In genomic region chr13:21267541-21267940, GRCm38 (mm10) we compare ENCODE assay signal across 12 mouse cellular contexts. TPM values are rescaled to one million over a fixed set of nuclear protein-coding genes. Genes with fewer than 3 reads are reported as not detected.
DNase-seq lines count a peak whose midpoint lies in the region; ATAC-seq and TF ChIP-seq lines count a peak whose summit lies in the region.
"Had no signal": no experiment of that assay in that cellular context is flagged by ENCODE, and none has a peak within 500 bp of the region (broad histone marks: within the 10 kb centered on the region; RNA-seq: fewer than 3 reads in every experiment).

No protein-coding gene starts in this region.

- no peak for ATAC-seq in hindbrain, embryonic 11.5 days (ENCODE audit: low FRiP score)
- no peak for ATAC-seq in embryonic facial prominence, embryonic 14.5 days (ENCODE audit: low read depth)
- ATAC-seq in limb, embryonic 15.5 days (ENCODE audit: insufficient number of reproducible peaks, low FRiP score, low TSS enrichment, low read depth) = no peak

- H3K27ac ChIP-seq in hindbrain, embryonic 10.5 days = no peak overlapping the region
- H3K27ac ChIP-seq in hindbrain, embryonic 11.5 days (ENCODE audit: low read depth, low read length) = no peak overlapping the region
- H3K27ac ChIP-seq in ES-E14 (ENCODE audit: insufficient read depth, low read depth, low read length, poor library complexity, severe bottlenecking) = no peak overlapping the region; the same call in 1 of the 2 replicates
- no peak overlapping the region for H3K27ac ChIP-seq in embryonic facial prominence, embryonic 14.5 days (replicated peaks; ENCODE audit: low read depth, low read length)
- no peak overlapping the region for H3K27ac ChIP-seq in limb, embryonic 15.5 days
- H3K27ac ChIP-seq in layer of hippocampus, adult 2 months = no peak overlapping the region

- 7% methylated on average over 4 of the region's 4 CpGs for WGBS in hindbrain, embryonic 10.5 days
- WGBS in hindbrain, embryonic 11.5 days = 7% methylated on average over 4 of the region's 4 CpGs
- 15% methylated on average over 4 of the region's 4 CpGs for WGBS in embryonic facial prominence, embryonic 14.5 days
- WGBS in limb, embryonic 15.5 days = 30% methylated on average over 4 of the region's 4 CpGs

- H3K4me2 ChIP-seq in hindbrain, embryonic 11.5 days (replicated peaks; ENCODE audit: low read depth, low read length) = no peak overlapping the region
- H3K4me2 ChIP-seq in embryonic facial prominence, embryonic 14.5 days (ENCODE audit: low read depth, low read length) = 0 out of 2 replicates have a peak overlapping the region, but pooled peaks have one; percentile 13
- peak overlapping the region; percentile 22; the same call in 1 of the 2 replicates for H3K4me2 ChIP-seq in limb, embryonic 15.5 days

- DNase-seq in hindbrain, embryonic 10.5 days (ENCODE audit: low spot score) = no peak
- DNase-seq in hindbrain, embryonic 11.5 days (ENCODE audit: low spot score) = no peak
- no peak for DNase-seq in ES-E14 (ENCODE audit: low read depth, low spot score)
- no peak for DNase-seq in embryonic facial prominence, embryonic 14.5 days (ENCODE audit: low spot score)
- DNase-seq in gastrocnemius, postnatal 4 days (ENCODE audit: low spot score in 2 of 2) = no peak
- no peak for DNase-seq in layer of hippocampus, adult 2 months (ENCODE audit: low spot score in 2 of 2)
- no peak for DNase-seq in urinary bladder, postnatal 14 days (ENCODE audit: low spot score)
- DNase-seq: layer of hippocampus, postnatal 36 days; right cerebral cortex, adult 18-20 months had no signal

- TF ChIP-seq CTCF in layer of hippocampus, adult 2 months (conservative IDR thresholded peaks at IDR 0.05) = no peak

- no peaks in the 10 kb centered on the region for H3K36me3 ChIP-seq in hindbrain, embryonic 10.5 days
- no peaks in the 10 kb centered on the region for H3K36me3 ChIP-seq in hindbrain, embryonic 11.5 days (ENCODE audit: control insufficient read depth, insufficient read depth, low read length)
- H3K36me3 ChIP-seq in ES-E14 (ENCODE audit: control insufficient read depth, insufficient read depth, low read length, poor library complexity, severe bottlenecking) = no peaks in the 10 kb centered on the region
- H3K36me3 ChIP-seq in embryonic facial prominence, embryonic 14.5 days (ENCODE audit: control insufficient read depth, insufficient read depth, low read length) = no peaks in the 10 kb centered on the region
- H3K36me3 ChIP-seq in limb, embryonic 15.5 days = no peaks in the 10 kb centered on the region

- peaks cover 9% of the 10 kb centered on the region for H3K27me3 ChIP-seq in hindbrain, embryonic 10.5 days (ENCODE audit: insufficient read depth, poor library complexity, severe bottlenecking)
- H3K27me3 ChIP-seq in hindbrain, embryonic 11.5 days (ENCODE audit: control insufficient read depth, insufficient read depth, low read length) = no peaks in the 10 kb centered on the region
- no peaks in the 10 kb centered on the region for H3K27me3 ChIP-seq in embryonic facial prominence, embryonic 14.5 days (replicated peaks; ENCODE audit: control insufficient read depth, insufficient read depth, low read length)
- H3K27me3 ChIP-seq in limb, embryonic 15.5 days = 0 out of 2 replicates have a peak, but pooled peaks cover 6% of the 10 kb centered on the region

- H3K4me1 ChIP-seq in hindbrain, embryonic 10.5 days (replicated peaks) = peaks cover 11% of the 10 kb centered on the region; the same call in 1 of the 2 replicates
- H3K4me1 ChIP-seq in hindbrain, embryonic 11.5 days (replicated peaks; ENCODE audit: control insufficient read depth, insufficient read depth, low read length) = no peaks in the 10 kb centered on the region
- peaks cover 0 to 2% of the 10 kb centered on the region in 2 experiments; a peak in 1 of 4 replicates for H3K4me1 ChIP-seq in ES-E14 (ENCODE audit: control insufficient read depth in 2 of 2, insufficient read depth in 2 of 2, low read length in 2 of 2, poor library complexity in 1 of 2)
- H3K4me1 ChIP-seq in embryonic facial prominence, embryonic 14.5 days (ENCODE audit: control insufficient read depth, insufficient read depth, low read length) = no peaks in the 10 kb centered on the region
- no peaks in the 10 kb centered on the region for H3K4me1 ChIP-seq in limb, embryonic 15.5 days

- H3K4me3 ChIP-seq in hindbrain, embryonic 10.5 days = peak overlapping the region; percentile 41
- H3K4me3 ChIP-seq in hindbrain, embryonic 11.5 days (ENCODE audit: low read depth, low read length) = no peak overlapping the region
- peak overlapping the region; percentile 17 to 55 for H3K4me3 ChIP-seq in ES-E14 (ENCODE audit: insufficient read depth in 1 of 2, low read depth in 1 of 2, low read length in 2 of 2, poor library complexity in 1 of 2, severe bottlenecking in 1 of 2)
- no peak overlapping the region for H3K4me3 ChIP-seq in embryonic facial prominence, embryonic 14.5 days (ENCODE audit: low read depth, low read length)
- H3K4me3 ChIP-seq in limb, embryonic 15.5 days = no peak overlapping the region
- no peak overlapping the region for H3K4me3 ChIP-seq in layer of hippocampus, adult 2 months
- H3K4me3 ChIP-seq: megakaryocyte, embryonic 14.5 days had no signal

- no peak overlapping the region for H3K9ac ChIP-seq in hindbrain, embryonic 11.5 days (ENCODE audit: low read depth, low read length)
- H3K9ac ChIP-seq in ES-E14 (ENCODE audit: insufficient read depth, low read depth, low read length, poor library complexity, severe bottlenecking) = no peak overlapping the region; the same call in 1 of the 2 replicates
- H3K9ac ChIP-seq in embryonic facial prominence, embryonic 14.5 days (ENCODE audit: low read depth, low read length) = no peak overlapping the region
- H3K9ac ChIP-seq in limb, embryonic 15.5 days = no peak overlapping the region

- in situ Hi-C loops in ES-E14 (cut with MboI; ENCODE audit: low sequenced_read_pairs in 2 of 2, unreplicated experiment in 2 of 2) = loop anchor here in 1 of 2 experiments (25.0 kb wide), 2 partner anchors 670 to 745 kb away; partner anchors contain the start of genes Prss16 and Zfp184

- no peaks in the 10 kb centered on the region for H3K9me3 ChIP-seq in hindbrain, embryonic 10.5 days
- H3K9me3 ChIP-seq in hindbrain, embryonic 11.5 days (ENCODE audit: control insufficient read depth, low read length) = no peaks in the 10 kb centered on the region
- H3K9me3 ChIP-seq in ES-E14 (ENCODE audit: control insufficient read depth, insufficient read depth, low read depth, low read length) = no peaks in the 10 kb centered on the region
- H3K9me3 ChIP-seq in embryonic facial prominence, embryonic 14.5 days (ENCODE audit: control insufficient read depth, low read length) = no peaks in the 10 kb centered on the region
- H3K9me3 ChIP-seq in limb, embryonic 15.5 days = no peaks in the 10 kb centered on the region

TF ChIP-seq in ES-E14, 5 proteins besides CTCF, POLR2A, EP300 and RAD21:
- 0 out of 2 replicates have a peak, but pooled peaks have one; percentile 23 for TF ChIP-seq MAFK (IDR thresholded peaks at IDR 0.05; ENCODE audit: insufficient read depth, low read depth, low read length)
- TF ChIP-seq HCFC1 (IDR thresholded peaks at IDR 0.05; ENCODE audit: borderline replicate concordance, insufficient read depth, low read length) = no peak
- TF ChIP-seq CHD2 (IDR thresholded peaks at IDR 0.05; ENCODE audit: low read depth, low read length) = no peak
TF ChIP-seq in ES-E14: peak in this region for 1.

RNA-seq across cellular contexts. Expression of gene Gpx5, which starts 25.0 kb away (rescaled TPM):
- polyA plus RNA-seq in hindbrain, embryonic 10.5 days (2016; fragmentation: Nextera tagmentation; extraction: Ambion mirVana) = not detected in 2 replicates
- polyA plus RNA-seq in hindbrain, embryonic 11.5 days (2014; fragmentation: Nextera tagmentation; extraction: Ambion mirVana) = not detected in 2 replicates
- not detected in 2 replicates for total RNA-seq in ES-E14 (2012; rRNA removed)
- polyA plus RNA-seq in embryonic facial prominence, embryonic 14.5 days (2014; fragmentation: Nextera tagmentation; extraction: Ambion mirVana) = not detected in 2 replicates
- not detected in 2 replicates for polyA plus RNA-seq in limb, embryonic 15.5 days (2015; fragmentation: Nextera tagmentation; extraction: Ambion mirVana)
- total RNA-seq in gastrocnemius, postnatal 4 days (2021) = not detected
- not detected for total RNA-seq in layer of hippocampus, adult 2 months (2021)
- total RNA-seq: hematopoietic stem cell, adult 5-6 weeks; layer of hippocampus, postnatal 36 days had no signal

RNA-seq across cellular contexts. Expression of gene Gpx6, which starts 44.4 kb away (rescaled TPM):
- 0.12 TPM in 1 of 2 replicates, not detected in the other for polyA plus RNA-seq in hindbrain, embryonic 10.5 days (2016; fragmentation: Nextera tagmentation; extraction: Ambion mirVana)
- 0.32 TPM in 1 of 2 replicates, not detected in the other for polyA plus RNA-seq in hindbrain, embryonic 11.5 days (2014; fragmentation: Nextera tagmentation; extraction: Ambion mirVana)
- total RNA-seq in ES-E14 (2012; rRNA removed) = 2.1 and 2.2 TPM in 2 replicates
- not detected in 2 replicates for polyA plus RNA-seq in embryonic facial prominence, embryonic 14.5 days (2014; fragmentation: Nextera tagmentation; extraction: Ambion mirVana)
- polyA plus RNA-seq in limb, embryonic 15.5 days (2015; fragmentation: Nextera tagmentation; extraction: Ambion mirVana) = 0.23 TPM in 1 of 2 replicates, not detected in the other
- not detected for total RNA-seq in gastrocnemius, postnatal 4 days (2021)
- total RNA-seq in layer of hippocampus, adult 2 months (2021) = not detected
- total RNA-seq: hematopoietic stem cell, adult 5-6 weeks; layer of hippocampus, postnatal 36 days had no signal

Comparison
In these comparisons a context has a peak if more than half of its experiments do, and no peak if none do; other contexts are left out.
1. H3K4me3 ChIP-seq: peak in hindbrain, embryonic 10.5 days (single experiment) and ES-E14 (2 of 2); none in hindbrain, embryonic 11.5 days (single experiment), embryonic facial prominence, embryonic 14.5 days (single experiment), limb, embryonic 15.5 days (single experiment) and layer of hippocampus, adult 2 months (single experiment).